Mouse (Mus musculus) lung, postnatal 0 days (tissue): ENCODE measurements around the gene Eva1c.

Source experiments
- CTCF ChIP-seq: IDR thresholded peaks from 2 replicates; pipeline ENCODE4 v1.5.1; 2016; ENCODE audit warnings: antibody characterized with exemption, mild to moderate bottlenecking
- EP300 ChIP-seq: IDR thresholded peaks from 2 replicates; pipeline ENCODE4 v1.6.1; 2016; ENCODE audit warnings: antibody characterized with exemption, mild to moderate bottlenecking, control low read depth

DNA sequence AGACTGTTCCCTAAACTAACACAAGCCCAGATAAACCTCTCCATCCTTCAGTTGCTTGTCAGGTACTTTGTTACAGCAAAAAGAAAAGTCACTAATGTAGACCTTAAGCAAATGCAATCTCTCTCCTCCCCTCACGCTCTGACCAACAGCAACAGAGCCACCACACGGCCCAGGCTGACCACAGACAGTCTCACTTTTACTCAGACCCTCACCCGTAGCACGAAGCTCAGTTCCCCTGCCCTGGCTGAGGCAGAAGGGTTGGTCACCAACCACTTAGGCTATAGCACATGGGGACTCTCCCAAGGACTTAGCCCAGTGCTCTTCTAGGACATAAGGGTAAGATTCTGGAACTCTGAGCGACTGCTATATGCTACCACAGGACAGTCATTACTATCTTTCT lies 27.7 kb upstream of the Eva1c start:
- TF ChIP-seq CTCF, result no peak
- TF ChIP-seq EP300, result no peak
